Mouse (Mus musculus) R1 (cell line): ENCODE data around the gene Mdm1.

Experiments
- DNase-seq: peaks from one replicate; pipeline ENCODE4 v3.0.0-alpha.2; 2018; ENCODE audit warnings: low read depth, low spot score

Mdm1 gene

GRCm38 (mm10) chr10:118141018-118141883 is at the start of gene Mdm1:
Mdm1 (plus strand) TSS chr10:118141811.
- DNase-seq, result peak; percentile 99

GRCm38 (mm10) chr10:118092745-118093144 is 48.9 kb upstream of the Mdm1 start:
- DNase-seq, result no peak

- DNase-seq, result no peak
These were observed 47.9 kb upstream of the Mdm1 start for GRCm38 (mm10) chr10:118093728-118094127.

GRCm38 (mm10) chr10:118094853-118095252 is 46.8 kb upstream of the Mdm1 start:
- no peak for DNase-seq

GRCm38 (mm10) chr10:118096223-118096622 is 45.4 kb upstream of the Mdm1 start:
- DNase-seq, result no peak

GRCm38 (mm10) chr10:118097898-118098297 is 43.7 kb upstream of the Mdm1 start:
- no peak for DNase-seq

GRCm38 (mm10) chr10:118100570-118100969 is 41.0 kb upstream of the Mdm1 start:
- DNase-seq, result peak; percentile 41

GRCm38 (mm10) chr10:118101056-118101455 is 40.6 kb upstream of the Mdm1 start:
- no peak for DNase-seq

- DNase-seq, result peak; percentile 91
These were observed 38.5 kb upstream of the Mdm1 start for GRCm38 (mm10) chr10:118103020-118103666.

- no peak for DNase-seq
These were observed 37.7 kb upstream of the Mdm1 start for GRCm38 (mm10) chr10:118103906-118104305.

GRCm38 (mm10) chr10:118107031-118107430 is 34.6 kb upstream of the Mdm1 start:
- DNase-seq, result no peak

GRCm38 (mm10) chr10:118110006-118110920 is 31.3 kb upstream of the Mdm1 start:
- peak; percentile 29 for DNase-seq

- DNase-seq, result no peak
These were observed 30.7 kb upstream of the Mdm1 start for GRCm38 (mm10) chr10:118110921-118111301.

- no peak for DNase-seq
These were observed 30.0 kb upstream of the Mdm1 start for GRCm38 (mm10) chr10:118111621-118112020.

GRCm38 (mm10) chr10:118112294-118112893 is 29.2 kb upstream of the Mdm1 start:
- no peak for DNase-seq

GRCm38 (mm10) chr10:118113256-118113682 is 28.3 kb upstream of the Mdm1 start:
- DNase-seq, result peak; percentile 14

GRCm38 (mm10) chr10:118114271-118114670 is 27.3 kb upstream of the Mdm1 start:
- DNase-seq, result no peak

GRCm38 (mm10) chr10:118116456-118116855 is 25.2 kb upstream of the Mdm1 start:
- DNase-seq, result no peak

GRCm38 (mm10) chr10:118121047-118121936 is 20.3 kb upstream of the Mdm1 start:
- no peak for DNase-seq

- DNase-seq, result peak; percentile 90
These were observed 19.7 kb upstream of the Mdm1 start for GRCm38 (mm10) chr10:118121937-118122285.
